8 mouse cellular contexts compared by ENCODE assay signal in genomic region chr8:117259431-117260001, GRCm38 (mm10). TPM values are rescaled to one million over a fixed set of nuclear protein-coding genes. Genes with fewer than 3 reads are reported as not detected.
DNase-seq lines count a peak whose midpoint lies in the region; ATAC-seq and TF ChIP-seq lines count a peak whose summit lies in the region.

No protein-coding gene starts in this region.

- 0 out of 2 replicates have a peak overlapping the region, but pooled peaks have one; percentile 95 for H3K9ac ChIP-seq in heart, embryonic 12.5 days
- H3K9ac ChIP-seq in heart, adult 2 months (ENCODE audit: low read depth, low read length): no peak overlapping the region
- H3K9ac ChIP-seq in intestine, embryonic 16.5 days (ENCODE audit: low read depth, low read length): peak overlapping the region; percentile 99
- H3K9ac ChIP-seq in liver, embryonic 16.5 days (ENCODE audit: low read depth, low read length): peak overlapping the region; percentile 96; the same call in 1 of the 2 replicates
- H3K9ac ChIP-seq in stomach, embryonic 14.5 days (replicated peaks; ENCODE audit: low read depth, low read length): no peak overlapping the region

- H3K36me3 ChIP-seq in heart, embryonic 12.5 days: no peaks in the 10 kb centered on the region
- H3K36me3 ChIP-seq in heart, adult 2 months (ENCODE audit: control insufficient read depth, insufficient read depth, low read length): no peaks in the 10 kb centered on the region
- H3K36me3 ChIP-seq in intestine, embryonic 16.5 days (ENCODE audit: control insufficient read depth, insufficient read depth, low read length): no peaks in the 10 kb centered on the region
- no peaks in the 10 kb centered on the region for H3K36me3 ChIP-seq in liver, embryonic 16.5 days (ENCODE audit: control insufficient read depth, insufficient read depth)
- no peaks in the 10 kb centered on the region for H3K36me3 ChIP-seq in stomach, embryonic 14.5 days (ENCODE audit: control insufficient read depth, insufficient read depth, low read length)

- H3K4me1 ChIP-seq in heart, embryonic 12.5 days (replicated peaks): peaks cover 57% of the 10 kb centered on the region
- peaks cover 16% of the 10 kb centered on the region for H3K4me1 ChIP-seq in heart, adult 2 months (ENCODE audit: control insufficient read depth, insufficient read depth, low read length)
- H3K4me1 ChIP-seq in intestine, embryonic 16.5 days (ENCODE audit: control insufficient read depth, insufficient read depth, low read length): peaks cover 53% of the 10 kb centered on the region
- peaks cover 62% of the 10 kb centered on the region for H3K4me1 ChIP-seq in liver, embryonic 16.5 days (ENCODE audit: control insufficient read depth, low read depth, low read length)
- H3K4me1 ChIP-seq in stomach, embryonic 14.5 days (ENCODE audit: control insufficient read depth, insufficient read depth, low read length): peaks cover 47% of the 10 kb centered on the region

- H3K4me3 ChIP-seq in heart, embryonic 12.5 days: peak overlapping the region; percentile 94; the same call in 1 of the 2 replicates
- no peak overlapping the region for H3K4me3 ChIP-seq in heart, adult 2 months
- H3K4me3 ChIP-seq in intestine, embryonic 16.5 days (ENCODE audit: low read length): peak overlapping the region; percentile 99
- H3K4me3 ChIP-seq in liver, embryonic 16.5 days (ENCODE audit: low read depth, low read length): peak overlapping the region; percentile 93
- peak overlapping the region; percentile 85 for H3K4me3 ChIP-seq in stomach, embryonic 14.5 days (ENCODE audit: low read depth, low read length)

- ATAC-seq in heart, embryonic 12.5 days (ENCODE audit: insufficient number of reproducible peaks, low FRiP score): no peak
- ATAC-seq in intestine, embryonic 16.5 days: no peak
- ATAC-seq in liver, embryonic 16.5 days (ENCODE audit: low read depth): no peak
- no peak for ATAC-seq in stomach, embryonic 14.5 days (ENCODE audit: insufficient number of reproducible peaks, insufficient read depth, low FRiP score, low read depth)
- no peak for ATAC-seq in cerebellum, adult (ENCODE audit: insufficient number of reproducible peaks, low FRiP score, low TSS enrichment)

- H3K27ac ChIP-seq in heart, embryonic 12.5 days (ENCODE audit: poor library complexity, severe bottlenecking): no peak overlapping the region
- no peak overlapping the region for H3K27ac ChIP-seq in heart, adult 2 months
- H3K27ac ChIP-seq in intestine, embryonic 16.5 days (ENCODE audit: low read length): peak overlapping the region; percentile 93
- peak overlapping the region; percentile 83 for H3K27ac ChIP-seq in liver, embryonic 16.5 days (ENCODE audit: low read length)
- H3K27ac ChIP-seq in stomach, embryonic 14.5 days (ENCODE audit: low read length): peak overlapping the region; percentile 87; the same call in 1 of the 2 replicates

- TF ChIP-seq POLR2A in heart, adult 2 months (IDR thresholded peaks at IDR 0.05; ENCODE audit: insufficient read depth, low read depth, low read length): no peak
- no peak for TF ChIP-seq POLR2A in brain, embryonic 14.5 days (IDR thresholded peaks at IDR 0.05; ENCODE audit: borderline replicate concordance, extremely low read depth, insufficient read depth, insufficient read length, poor library complexity, severe bottlenecking)

- peak overlapping the region; percentile 91 for H3K4me2 ChIP-seq in heart, embryonic 12.5 days
- H3K4me2 ChIP-seq in intestine, embryonic 16.5 days (ENCODE audit: low read depth, low read length): peak overlapping the region; percentile 83
- H3K4me2 ChIP-seq in liver, embryonic 16.5 days (ENCODE audit: low read depth, low read length): peak overlapping the region; percentile 86
- peak overlapping the region; percentile 68 for H3K4me2 ChIP-seq in stomach, embryonic 14.5 days (replicated peaks; ENCODE audit: low read depth, low read length)

- TF ChIP-seq CTCF in heart, adult 2 months (IDR thresholded peaks at IDR 0.05): no peak
- no peak for TF ChIP-seq CTCF in brain, embryonic 14.5 days (IDR thresholded peaks at IDR 0.05; ENCODE audit: borderline replicate concordance, extremely low read depth, insufficient read depth, insufficient read length)

- intact Hi-C loops in heart, adult 2 months (cut with DNase I): loop anchor here (2.0 to 10.0 kb wide), 3 partner anchors 38 to 105 kb away; no protein-coding TSS in a partner anchor

- TF ChIP-seq EP300 in heart, adult 2 months (IDR thresholded peaks at IDR 0.05; ENCODE audit: insufficient read depth, low read depth, low read length): no peak

- no peaks in the 10 kb centered on the region for H3K9me3 ChIP-seq in heart, embryonic 12.5 days (replicated peaks)
- no peaks in the 10 kb centered on the region for H3K9me3 ChIP-seq in intestine, embryonic 16.5 days (ENCODE audit: control insufficient read depth, low read length)
- H3K9me3 ChIP-seq in liver, embryonic 16.5 days (replicated peaks; ENCODE audit: control insufficient read depth, low read length): no peaks in the 10 kb centered on the region
- H3K9me3 ChIP-seq in stomach, embryonic 14.5 days (ENCODE audit: control insufficient read depth, low read depth, low read length): no peaks in the 10 kb centered on the region

- WGBS in heart, embryonic 12.5 days: 76% methylated on average over 11 of the region's 11 CpGs
- 66% methylated on average over 11 of the region's 11 CpGs for WGBS in heart, adult 2 months
- 42% methylated on average over 11 of the region's 11 CpGs for WGBS in intestine, embryonic 16.5 days
- 60% methylated on average over 11 of the region's 11 CpGs for WGBS in liver, embryonic 16.5 days (ENCODE audit: insufficient replicate concordance)
- 52% methylated on average over 11 of the region's 11 CpGs for WGBS in stomach, embryonic 14.5 days

- H3K27me3 ChIP-seq in heart, embryonic 12.5 days (replicated peaks): no peaks in the 10 kb centered on the region
- no peaks in the 10 kb centered on the region for H3K27me3 ChIP-seq in heart, adult 2 months (ENCODE audit: control insufficient read depth, insufficient read depth, low read length)
- no peaks in the 10 kb centered on the region for H3K27me3 ChIP-seq in intestine, embryonic 16.5 days (replicated peaks; ENCODE audit: control insufficient read depth, insufficient read depth, low read length)
- no peaks in the 10 kb centered on the region for H3K27me3 ChIP-seq in liver, embryonic 16.5 days (ENCODE audit: control insufficient read depth, insufficient read depth, low read depth, low read length)
- no peaks in the 10 kb centered on the region for H3K27me3 ChIP-seq in stomach, embryonic 14.5 days (ENCODE audit: control insufficient read depth, insufficient read depth, low read length)

- DNase-seq in heart, adult 2 months: no peak
- peak; percentile 35 for DNase-seq in brain, embryonic 14.5 days (ENCODE audit: low read depth)
- DNase-seq in B cell, adult 2 months: no peak

- H3K79me2 ChIP-seq in heart, adult 2 months (replicated peaks; ENCODE audit: control insufficient read depth, insufficient read depth, low read length): 0 out of 2 replicates have a peak, but pooled peaks cover 1% of the 10 kb centered on the region

RNA-seq across cellular contexts. Expression of gene Cmip, which starts 2.7 kb away (rescaled TPM):
- polyA plus RNA-seq in heart, embryonic 12.5 days (2016; fragmentation: Nextera tagmentation; extraction: Ambion mirVana): 9.7 and 10.5 TPM in 2 replicates
- 10 to 100 TPM; 20.1 to 20.8 TPM for total RNA-seq in heart, adult 2 months (2021)
- polyA plus RNA-seq in heart, adult 2 months (2012; rRNA removed): 11.8 and 13.6 TPM in 2 replicates
- 140 and 205 TPM in 2 replicates for polyA plus RNA-seq in brain, embryonic 14.5 days (2012; rRNA removed)
- 16.7 and 16.8 TPM in 2 replicates for polyA plus RNA-seq in intestine, embryonic 16.5 days (2015; fragmentation: Nextera tagmentation; extraction: Ambion mirVana)
- polyA plus RNA-seq in liver, embryonic 16.5 days (2015; fragmentation: Nextera tagmentation; extraction: Ambion mirVana): 8.4 and 9.1 TPM in 2 replicates
- polyA plus RNA-seq in stomach, embryonic 14.5 days (2014; fragmentation: Nextera tagmentation; extraction: Ambion mirVana): 18.6 and 21.6 TPM in 2 replicates

Comparison
In these comparisons a context has a peak if more than half of its experiments do, and no peak if none do; other contexts are left out.
1. H3K9ac ChIP-seq: peak in heart, embryonic 12.5 days (single experiment), intestine, embryonic 16.5 days (single experiment) and liver, embryonic 16.5 days (single experiment); none in heart, adult 2 months (single experiment) and stomach, embryonic 14.5 days (single experiment).
2. H3K27ac ChIP-seq: peak in intestine, embryonic 16.5 days (single experiment), liver, embryonic 16.5 days (single experiment) and stomach, embryonic 14.5 days (single experiment); none in heart, embryonic 12.5 days (single experiment) and heart, adult 2 months (single experiment).
3. Peak in every context shown above with its lines, with median percentiles within 50 percentile points of each other: H3K4me2 ChIP-seq.